Mouse (Mus musculus) kidney, adult 10 weeks (tissue): Measurements from ENCODE around the gene Tssk2. TPM values are rescaled to one million over a fixed set of nuclear protein-coding genes. Genes with fewer than 3 reads are reported as not detected.

ENCODE experiments used
- polyA plus RNA-seq: library from polyadenylated mRNA; stranded (reverse); fragments of 350-450 nt; fragmentation: Illumina TruSeq; extraction: RNeasy Lipid Tissue Mini Kit (QIAGEN cat#74804); gene quantifications from one replicate; pipeline ENCODE4 v1.2.3, GENCODE M21; 2014; ENCODE audit warnings: low read depth, low replicate concordance

The Tssk2 gene
- polyA plus RNA-seq: not detected

GRCm38 (mm10) chr16:17898462-17898861, at the start of gene Tssk2, which contains the start of gene Dgcr2:
Tssk2 (plus strand) TSS chr16:17898637.
Dgcr2 (minus strand) TSS chr16:17898562.

GRCm38 (mm10) chr16:17891567-17891959, 6.9 kb upstream of the Tssk2 start, which contains the start of gene Gm20518:
Gm20518 (minus strand) TSS chr16:17891671.

DNA sequence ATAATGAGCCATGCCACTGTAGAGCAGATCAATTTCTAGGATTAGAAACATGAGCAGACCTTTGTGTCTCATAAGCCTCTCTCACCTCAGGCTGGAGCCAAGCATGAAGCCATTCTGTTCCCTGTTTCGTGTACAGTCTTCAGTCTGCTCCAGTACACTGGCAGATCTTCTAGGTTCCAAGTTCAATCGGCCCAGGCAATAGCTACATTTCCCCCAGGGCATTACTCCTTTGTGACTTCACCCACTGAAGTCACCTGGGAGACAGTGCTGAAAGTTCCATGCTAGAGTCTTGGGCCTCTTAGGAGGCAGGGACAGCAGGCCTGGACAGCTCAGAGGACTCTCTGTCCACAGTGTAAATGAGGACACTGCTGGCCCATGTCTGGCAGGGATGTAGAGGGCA, 4.5 kb upstream of the Tssk2 start, which contains the start of gene Tssk1:
Tssk1 (plus strand) TSS at position 301 of the 400 bp plus-strand sequence.

DNA sequence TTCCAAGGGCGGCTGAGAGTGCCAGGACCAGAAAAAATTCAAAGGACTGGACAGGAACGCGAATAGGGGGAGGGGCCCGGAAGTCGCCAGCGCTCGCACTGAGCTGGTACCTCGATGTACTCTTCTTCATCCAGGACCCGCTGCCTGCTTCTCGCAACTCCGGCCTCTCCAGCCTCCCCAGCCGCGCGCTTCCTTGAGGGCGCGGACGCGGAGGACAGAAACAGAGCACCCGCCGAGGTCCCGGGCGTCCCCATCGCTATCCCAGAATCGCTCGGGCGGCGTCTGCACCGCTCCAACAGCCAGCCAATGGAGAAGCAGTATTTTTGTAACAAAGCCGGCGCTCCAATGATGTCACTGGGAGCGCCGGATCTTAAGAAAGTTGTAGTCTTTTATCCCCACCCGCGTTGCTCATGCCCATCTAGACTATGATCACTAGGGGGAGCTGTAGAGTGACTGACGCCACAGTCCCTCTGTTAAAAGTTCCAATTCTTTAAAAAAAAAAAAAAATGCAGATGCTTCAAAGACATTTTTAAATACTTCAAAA, 12.7 kb downstream of the Tssk2 start, which contains the start of gene Ess2:
Ess2 (minus strand) TSS at position 297 of the 544 bp plus-strand sequence.

GRCm38 (mm10) chr16:17914307-17915249, 16.1 kb downstream of the Tssk2 start, which contains the start of gene Gsc2:
Gsc2 (minus strand) TSS chr16:17915059.

DNA sequence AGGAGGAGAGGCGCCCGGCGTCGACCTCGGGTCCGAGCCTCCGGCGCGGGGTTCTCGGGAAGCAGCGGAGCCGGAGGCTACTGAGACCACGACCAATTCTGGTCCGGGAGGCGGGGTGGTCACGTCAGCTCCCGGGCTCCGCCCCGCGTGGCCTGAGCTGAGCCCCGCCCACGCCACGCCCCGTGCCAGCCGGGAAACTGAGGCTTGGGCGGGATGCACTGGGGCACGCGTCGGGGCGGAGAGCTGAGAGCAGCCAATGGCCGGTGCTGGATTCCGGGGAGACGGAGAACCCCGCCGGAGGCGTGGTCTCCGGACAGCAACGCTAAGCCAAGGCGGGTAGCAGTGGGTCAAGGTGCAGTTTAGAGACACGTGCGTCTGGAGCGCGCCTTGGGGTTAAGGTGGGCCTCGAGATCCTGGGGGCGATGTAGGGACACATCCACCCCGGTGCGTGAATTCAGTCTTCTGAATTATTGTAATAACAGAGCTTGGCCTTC, 29.7 kb downstream of the Tssk2 start, which contains the start of gene Slc25a1:
Slc25a1 (minus strand) TSS at position 133 of the 494 bp plus-strand sequence.

Other genes starting within 250 kb of the Tssk2 start
- gene Med15, start 165.7 kb upstream of the Tssk2 start, polyA plus RNA-seq: 3.7 TPM
- 11.0 TPM for gene Klhl22, start 139.0 kb upstream of the Tssk2 start, polyA plus RNA-seq
- gene Scarf2, start 101.4 kb upstream of the Tssk2 start, polyA plus RNA-seq: not detected
- 1.5 TPM for gene B830017H08Rik, start 65.5 kb upstream of the Tssk2 start, polyA plus RNA-seq
- gene Car15, start 60.3 kb upstream of the Tssk2 start, polyA plus RNA-seq: 10.1 TPM
- 0.12 TPM for gene Gm20518, start 7.0 kb upstream of the Tssk2 start, polyA plus RNA-seq
- gene Tssk1, start 4.4 kb upstream of the Tssk2 start, polyA plus RNA-seq: not detected
- 6.5 TPM for gene Dgcr2, start 75 bp upstream of the Tssk2 start, polyA plus RNA-seq
- gene Ess2, start 12.7 kb downstream of the Tssk2 start, polyA plus RNA-seq: 1.9 TPM
- not detected for gene Gsc2, start 16.4 kb downstream of the Tssk2 start, polyA plus RNA-seq
- 19.7 TPM for gene Slc25a1, start 29.6 kb downstream of the Tssk2 start, polyA plus RNA-seq
- not detected for gene Vpreb2, start 81.8 kb downstream of the Tssk2 start, polyA plus RNA-seq
- 10.4 TPM for gene Dgcr6, start 154.2 kb downstream of the Tssk2 start, polyA plus RNA-seq
- 3.2 TPM for gene Prodh, start 191.6 kb downstream of the Tssk2 start, polyA plus RNA-seq
- gene Rtn4r, start 229.0 kb downstream of the Tssk2 start, polyA plus RNA-seq: not detected